Mouse (Mus musculus) small intestine, adult 2 months (tissue): ENCODE results near the gene Zfhx3.

Source experiments
- CTCF ChIP-seq: fragments of 200-500 bp; IDR thresholded peaks from 2 replicates; pipeline ENCODE4 v1.5.1; 2012; ENCODE audit warnings: low read depth, mild to moderate bottlenecking, control low read depth, inconsistent platforms, low read length, moderate library complexity, mixed read lengths; ENCODE audit not compliant: insufficient replicate concordance, insufficient read length; ENCODE audit errors: extremely low read depth
- POLR2A ChIP-seq: fragments of 200-500 bp; IDR thresholded peaks from 2 replicates; pipeline ENCODE4 v1.6.1; 2012; ENCODE audit warnings: low read depth, mild to moderate bottlenecking, control low read depth, inconsistent platforms, low read length, moderate library complexity

- TF ChIP-seq CTCF (no peak), POLR2A (no peak)
These were observed 593.7 kb downstream of the Zfhx3 start for GRCm38 (mm10) chr8:108536186-108536585.
